Mouse (Mus musculus): ENCODE data around the gene Serpine1. TPM values are rescaled to one million over a fixed set of nuclear protein-coding genes. Genes with fewer than 3 reads are reported as not detected.

Serpine1 gene
- polyA plus RNA-seq, 1 experiment = 131 TPM

DNA sequence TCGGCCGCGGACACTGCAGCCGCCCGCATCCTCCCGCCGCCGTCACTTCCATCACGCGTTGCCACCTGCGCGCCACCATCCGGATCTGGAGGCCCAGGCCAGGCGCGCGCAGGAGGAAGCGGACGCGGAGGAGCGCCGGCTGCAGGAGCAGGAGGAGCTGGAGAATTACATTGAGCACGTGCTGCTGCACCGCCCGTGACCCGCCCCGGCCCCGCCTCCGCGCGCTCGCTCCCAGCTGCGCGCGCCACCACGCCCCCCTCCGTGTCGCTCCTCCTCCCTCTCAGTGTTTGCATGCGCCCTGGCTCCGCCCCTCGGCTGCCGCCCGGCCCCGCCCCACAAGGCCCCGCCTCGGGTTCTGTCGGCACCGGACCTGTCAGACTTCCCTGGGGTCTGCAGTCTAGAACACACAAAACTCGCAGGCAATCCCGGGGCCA is 39.4 kb downstream of the Serpine1 start:
- peaks cover 21% of the 10 kb centered on the region for H3K36me3 ChIP-seq (ENCODE audit: control insufficient read depth, insufficient read depth)
- no peak overlapping the region for H3ac ChIP-seq (ENCODE audit: control insufficient read depth, insufficient read length, low read depth)
- H3K27me3 ChIP-seq (ENCODE audit: control insufficient read depth, insufficient read depth, insufficient read length) = no peaks in the 10 kb centered on the region
- TF ChIP-seq MAX (IDR thresholded peaks at IDR 0.05) = peak; percentile 90
- TF ChIP-seq MYOG (IDR thresholded peaks at IDR 0.05; ENCODE audit: control insufficient read depth, extremely low read depth, insufficient read length) = no peak
- TF ChIP-seq USF1 (IDR thresholded peaks at IDR 0.05; ENCODE audit: low read depth) = peak; percentile 69
- TF ChIP-seq MYOD1 (IDR thresholded peaks at IDR 0.05; ENCODE audit: control insufficient read depth, insufficient read length, low read depth) = no peak
- no peak for TF ChIP-seq FOSL1 (IDR thresholded peaks at IDR 0.05; ENCODE audit: insufficient read depth, low read length, poor library complexity, severe bottlenecking)
- no peak for TF ChIP-seq CEBPB (IDR thresholded peaks at IDR 0.05; ENCODE audit: low read depth)
- no peak for TF ChIP-seq CTCF (IDR thresholded peaks at IDR 0.05; ENCODE audit: control insufficient read depth, insufficient read depth, insufficient read length)
- peak overlapping the region; percentile 23 for H3K4me3 ChIP-seq (ENCODE audit: insufficient read depth, poor library complexity, severe bottlenecking)
- no peaks in the 10 kb centered on the region for H3K79me3 ChIP-seq (ENCODE audit: low read depth)
- no peaks in the 10 kb centered on the region for H3K79me2 ChIP-seq (ENCODE audit: control insufficient read depth, insufficient read depth)

DNA sequence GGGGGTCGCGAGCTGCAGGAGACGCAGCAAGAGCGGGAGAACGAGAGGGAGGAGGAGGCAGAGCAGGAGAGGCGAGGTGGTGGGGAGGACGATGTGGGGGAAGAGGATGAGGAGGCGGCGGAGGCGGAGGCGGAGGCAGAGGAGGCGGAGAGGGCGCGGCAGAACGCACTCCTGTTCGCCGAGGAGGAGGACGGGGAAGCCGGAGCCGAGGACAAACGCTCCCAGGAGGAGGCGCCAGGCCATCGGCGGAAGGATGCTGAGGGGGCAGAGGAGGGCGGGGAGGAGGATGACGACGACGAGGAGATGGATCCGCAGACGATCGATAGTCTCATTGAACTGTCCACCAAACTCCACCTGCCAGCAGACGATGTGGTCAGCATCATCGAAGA is 40.0 kb downstream of the Serpine1 start:
- peak overlapping the region; percentile 13 for H3ac ChIP-seq (ENCODE audit: control insufficient read depth, insufficient read length, low read depth)
- TF ChIP-seq FOSL1 (IDR thresholded peaks at IDR 0.05; ENCODE audit: insufficient read depth, low read length, poor library complexity, severe bottlenecking) (no peak), CTCF (IDR thresholded peaks at IDR 0.05; ENCODE audit: control insufficient read depth, insufficient read depth, insufficient read length) (no peak), USF1 (IDR thresholded peaks at IDR 0.05; ENCODE audit: low read depth) (no peak), MAX (IDR thresholded peaks at IDR 0.05) (no peak)
- H3K4me3 ChIP-seq (ENCODE audit: insufficient read depth, poor library complexity, severe bottlenecking) = peak overlapping the region; percentile 23
- H3K27me3 ChIP-seq (ENCODE audit: control insufficient read depth, insufficient read depth, insufficient read length) = no peaks in the 10 kb centered on the region
- no peaks in the 10 kb centered on the region for H3K79me3 ChIP-seq (ENCODE audit: low read depth)
- peaks cover 17% of the 10 kb centered on the region for H3K36me3 ChIP-seq (ENCODE audit: control insufficient read depth, insufficient read depth)
- no peaks in the 10 kb centered on the region for H3K79me2 ChIP-seq (ENCODE audit: control insufficient read depth, insufficient read depth)

DNA sequence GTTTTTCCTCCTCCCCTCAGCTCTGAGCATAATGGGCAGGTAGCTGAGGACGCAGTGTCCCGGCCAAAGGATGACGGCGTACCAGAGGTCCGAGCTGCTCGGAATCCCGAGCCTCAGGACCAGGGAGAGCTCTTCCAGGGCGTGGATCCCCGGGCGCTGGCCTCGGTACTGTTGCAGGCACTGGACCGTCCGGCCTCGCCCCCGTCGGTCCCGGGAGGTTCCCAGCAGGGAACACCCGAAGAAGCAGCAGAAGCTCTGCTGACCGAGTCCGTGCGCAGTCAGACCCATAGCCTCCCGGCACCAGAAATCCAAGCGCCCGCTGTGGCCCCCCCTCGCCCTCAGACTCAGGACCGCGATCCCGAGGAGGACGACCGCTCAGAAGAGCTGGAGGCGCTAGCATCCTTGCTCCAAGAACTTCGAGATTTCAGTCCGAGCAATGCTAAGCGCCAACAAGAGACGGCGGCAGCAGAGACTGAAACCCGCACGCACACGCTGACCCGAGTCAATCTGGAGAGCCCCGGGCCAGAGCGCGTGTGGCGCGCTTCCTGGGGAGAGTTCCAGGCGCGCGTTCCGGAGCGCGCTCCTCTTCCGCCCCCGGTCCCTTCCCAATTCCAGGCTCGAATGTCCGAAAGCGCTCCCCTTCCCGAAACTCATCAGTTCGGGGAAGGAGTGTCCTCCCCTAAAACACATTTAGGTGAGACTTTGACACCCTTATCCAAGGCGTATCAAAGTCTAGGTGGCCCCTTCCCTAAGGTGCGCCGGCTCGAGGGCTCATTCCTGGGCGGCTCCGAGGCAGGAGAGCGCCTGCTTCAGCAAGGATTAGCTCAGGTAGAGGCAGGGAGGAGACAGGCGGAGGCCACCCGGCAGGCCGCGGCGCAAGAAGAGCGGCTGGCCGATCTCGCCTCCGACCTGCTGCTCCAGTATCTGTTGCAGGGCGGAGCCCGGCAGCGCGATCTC is 40.7 kb downstream of the Serpine1 start:
- Histone ChIP-seq H3K36me3 (ENCODE audit: control insufficient read depth, insufficient read depth) (peaks cover 11% of the 10 kb centered on the region), H3K79me3 (ENCODE audit: low read depth) (no peaks in the 10 kb centered on the region), H3K27me3 (ENCODE audit: control insufficient read depth, insufficient read depth, insufficient read length) (no peaks in the 10 kb centered on the region), H3ac (ENCODE audit: control insufficient read depth, insufficient read length, low read depth) (peak overlapping the region; percentile 18), H3K79me2 (ENCODE audit: control insufficient read depth, insufficient read depth) (no peaks in the 10 kb centered on the region), H3K4me3 (ENCODE audit: insufficient read depth, poor library complexity, severe bottlenecking) (peak overlapping the region; percentile 23)
- TF ChIP-seq MAX (IDR thresholded peaks at IDR 0.05) = peak; percentile 44
- no peak for TF ChIP-seq MYOG (IDR thresholded peaks at IDR 0.05; ENCODE audit: control insufficient read depth, extremely low read depth, insufficient read length)
- TF ChIP-seq CEBPB (IDR thresholded peaks at IDR 0.05; ENCODE audit: low read depth) = no peak
- TF ChIP-seq MYOD1 (IDR thresholded peaks at IDR 0.05; ENCODE audit: control insufficient read depth, insufficient read length, low read depth) = no peak

DNA sequence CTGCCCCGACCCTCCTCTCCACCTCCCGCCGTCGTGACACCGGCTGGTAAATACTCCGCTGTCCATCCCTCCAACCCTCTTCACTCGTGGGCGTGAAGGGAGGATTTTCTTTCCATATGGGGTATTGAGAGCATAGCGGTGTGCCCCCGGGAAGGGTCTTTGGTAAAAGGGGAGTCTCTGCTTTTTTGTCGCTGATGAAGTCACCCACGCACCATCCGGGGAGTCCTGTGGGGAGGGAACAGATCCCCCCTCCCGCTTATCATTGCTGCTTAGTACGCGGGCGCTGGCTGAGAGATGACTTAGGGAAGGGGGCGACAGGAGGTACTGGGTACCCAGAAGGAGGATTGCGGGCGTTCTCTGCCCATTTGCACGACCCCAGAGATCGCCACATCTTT is 41.7 kb downstream of the Serpine1 start:
- H3K36me3 ChIP-seq (ENCODE audit: control insufficient read depth, insufficient read depth) = peaks cover 4% of the 10 kb centered on the region
- no peak for TF ChIP-seq MYOD1 (IDR thresholded peaks at IDR 0.05; ENCODE audit: control insufficient read depth, insufficient read length, low read depth)
- TF ChIP-seq MAX (IDR thresholded peaks at IDR 0.05) = no peak
- TF ChIP-seq USF1 (IDR thresholded peaks at IDR 0.05; ENCODE audit: low read depth) = no peak
- no peak for TF ChIP-seq MYOG (IDR thresholded peaks at IDR 0.05; ENCODE audit: control insufficient read depth, extremely low read depth, insufficient read length)
- TF ChIP-seq FOSL1 (IDR thresholded peaks at IDR 0.05; ENCODE audit: insufficient read depth, low read length, poor library complexity, severe bottlenecking) = no peak
- TF ChIP-seq CEBPB (IDR thresholded peaks at IDR 0.05; ENCODE audit: low read depth) = no peak
- H3K4me3 ChIP-seq (ENCODE audit: insufficient read depth, poor library complexity, severe bottlenecking) = no peak overlapping the region
- H3K27me3 ChIP-seq (ENCODE audit: control insufficient read depth, insufficient read depth, insufficient read length) = no peaks in the 10 kb centered on the region
- H3K79me2 ChIP-seq (ENCODE audit: control insufficient read depth, insufficient read depth) = no peaks in the 10 kb centered on the region
- H3ac ChIP-seq (ENCODE audit: control insufficient read depth, insufficient read length, low read depth) = no peak overlapping the region
- no peaks in the 10 kb centered on the region for H3K79me3 ChIP-seq (ENCODE audit: low read depth)

DNA sequence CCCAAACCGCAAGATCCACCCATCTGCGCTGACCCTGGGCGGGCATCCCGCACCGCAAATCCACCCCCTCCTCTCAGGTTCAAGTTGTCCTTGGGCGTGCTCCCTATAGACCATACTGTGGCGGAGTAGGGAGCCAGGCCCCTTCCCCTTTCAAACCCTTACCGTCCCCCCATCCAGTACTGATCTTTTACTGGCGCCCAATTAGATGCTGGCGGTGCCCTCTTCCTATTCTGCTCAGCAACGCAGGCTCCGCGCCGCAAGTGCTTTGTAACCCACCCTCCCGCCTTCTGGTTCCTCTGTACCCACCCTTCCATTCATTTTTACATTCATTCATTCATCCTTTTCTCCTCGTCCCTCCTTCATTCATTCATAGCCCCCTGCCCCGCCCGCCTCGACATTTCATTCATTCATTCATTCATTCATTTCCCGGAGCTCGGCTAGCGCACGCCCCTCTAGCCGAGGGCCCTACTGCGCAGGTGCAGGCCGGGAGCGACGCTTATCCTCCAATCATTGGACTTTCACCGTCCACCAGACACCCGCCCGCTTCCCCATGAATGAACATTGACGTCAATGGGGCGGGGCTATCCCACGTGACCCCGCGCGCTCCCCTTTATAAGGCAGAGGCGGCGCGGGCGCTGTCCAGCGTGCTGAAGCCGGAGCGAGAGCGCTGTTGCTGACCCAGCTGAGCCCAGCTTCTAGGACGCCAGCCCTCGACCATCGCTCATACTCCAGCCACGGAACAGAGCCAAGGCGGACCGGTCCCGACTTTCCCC is 42.2 kb downstream of the Serpine1 start:
- H3K79me3 ChIP-seq (ENCODE audit: low read depth) = no peaks in the 10 kb centered on the region
- TF ChIP-seq MYOD1 (IDR thresholded peaks at IDR 0.05; ENCODE audit: control insufficient read depth, insufficient read length, low read depth) = no peak
- TF ChIP-seq CTCF (IDR thresholded peaks at IDR 0.05; ENCODE audit: control insufficient read depth, insufficient read depth, insufficient read length) = no peak
- TF ChIP-seq MAX (IDR thresholded peaks at IDR 0.05) = peak; percentile 69
- TF ChIP-seq FOSL1 (IDR thresholded peaks at IDR 0.05; ENCODE audit: insufficient read depth, low read length, poor library complexity, severe bottlenecking) = no peak
- TF ChIP-seq USF1 (IDR thresholded peaks at IDR 0.05; ENCODE audit: low read depth) = peak; percentile 92
- TF ChIP-seq CEBPB (IDR thresholded peaks at IDR 0.05; ENCODE audit: low read depth) = no peak
- TF ChIP-seq MYOG (IDR thresholded peaks at IDR 0.05; ENCODE audit: control insufficient read depth, extremely low read depth, insufficient read length) = no peak
- H3K27me3 ChIP-seq (ENCODE audit: control insufficient read depth, insufficient read depth, insufficient read length) = no peaks in the 10 kb centered on the region
- H3K79me2 ChIP-seq (ENCODE audit: control insufficient read depth, insufficient read depth) = no peaks in the 10 kb centered on the region
- peaks cover 2% of the 10 kb centered on the region for H3K36me3 ChIP-seq (ENCODE audit: control insufficient read depth, insufficient read depth)
- H3K4me3 ChIP-seq (ENCODE audit: insufficient read depth, poor library complexity, severe bottlenecking) = peak overlapping the region; percentile 21
- H3ac ChIP-seq (ENCODE audit: control insufficient read depth, insufficient read length, low read depth) = no peak overlapping the region

Measured in C2C12 (cell line).